Mouse (Mus musculus) CH12.LX (cell line): ENCODE results near the gene Igdcc4.

Source experiments
- CTCF ChIP-seq, 2 experiments: IDR thresholded peaks in 1 of 2; conservative IDR thresholded peaks in 1 of 2; 2 replicates each; pipeline ENCODE4 v1.5.1; 2011 to 2012; ENCODE audit warnings: low read depth in 2 of 2, low read length in 2 of 2, improper control_type of control experiment in 1 of 2, inconsistent platforms in 1 of 2, mild to moderate bottlenecking in 1 of 2, moderate library complexity in 1 of 2
- HCFC1 ChIP-seq: IDR thresholded peaks from 2 replicates; pipeline ENCODE4 v1.6.1; 2012; ENCODE audit warnings: low read depth, mild to moderate bottlenecking, inconsistent platforms, low read length, improper control_type of control experiment
- MAX ChIP-seq: IDR thresholded peaks from 2 replicates; pipeline ENCODE4 v1.6.1; 2011; ENCODE audit warnings: low read length, improper control_type of control experiment
- MXI1 ChIP-seq: IDR thresholded peaks from 2 replicates; pipeline ENCODE4 v1.6.1; 2011; ENCODE audit warnings: mild to moderate bottlenecking, low read depth, low read length, improper control_type of control experiment
- SMC3 ChIP-seq: IDR thresholded peaks from 2 replicates; pipeline ENCODE4 v1.6.1; 2011; ENCODE audit warnings: low read depth, low read length, improper control_type of control experiment
- TBP ChIP-seq: conservative IDR thresholded peaks from 2 replicates; pipeline ENCODE4 v1.6.1; 2011; ENCODE audit warnings: low read depth, low read length, improper control_type of control experiment

- no peak for TF ChIP-seq SMC3
- no peak for TF ChIP-seq MAX
- no peak for TF ChIP-seq MXI1
- no peak for TF ChIP-seq CTCF (conservative IDR thresholded peaks at IDR 0.05 in 1 of 2, IDR thresholded peaks at IDR 0.05 in 1 of 2; ENCODE audit: low read depth in 2 of 2, low read length in 2 of 2)
- TF ChIP-seq HCFC1, result no peak
- no peak for TF ChIP-seq TBP
Measured at GRCm38 (mm10) chr9:65113694-65114093, 12.4 kb downstream of the Igdcc4 start.
